Mouse (Mus musculus) frontal cortex, adult 2 months (tissue): ENCODE measurements around the gene Hpcal4. TPM values are rescaled to one million over a fixed set of nuclear protein-coding genes. Genes with fewer than 3 reads are reported as not detected.

Experiments used
- DNase-seq, 2 experiments: peaks; one replicate each; pipeline ENCODE4 v3.0.0; 2022; ENCODE audit warnings: low spot score in 1 of 2; ENCODE audit errors: extremely low spot score in 1 of 2
- polyA plus RNA-seq: library from polyadenylated mRNA; depleted of rRNA; stranded (reverse); fragments of >200 nt; gene quantifications from 2 replicates; pipeline ENCODE4 v1.2.3, GENCODE M21; 2012

Hpcal4 gene
- polyA plus RNA-seq, 1 experiment = 615 TPM

DNA sequence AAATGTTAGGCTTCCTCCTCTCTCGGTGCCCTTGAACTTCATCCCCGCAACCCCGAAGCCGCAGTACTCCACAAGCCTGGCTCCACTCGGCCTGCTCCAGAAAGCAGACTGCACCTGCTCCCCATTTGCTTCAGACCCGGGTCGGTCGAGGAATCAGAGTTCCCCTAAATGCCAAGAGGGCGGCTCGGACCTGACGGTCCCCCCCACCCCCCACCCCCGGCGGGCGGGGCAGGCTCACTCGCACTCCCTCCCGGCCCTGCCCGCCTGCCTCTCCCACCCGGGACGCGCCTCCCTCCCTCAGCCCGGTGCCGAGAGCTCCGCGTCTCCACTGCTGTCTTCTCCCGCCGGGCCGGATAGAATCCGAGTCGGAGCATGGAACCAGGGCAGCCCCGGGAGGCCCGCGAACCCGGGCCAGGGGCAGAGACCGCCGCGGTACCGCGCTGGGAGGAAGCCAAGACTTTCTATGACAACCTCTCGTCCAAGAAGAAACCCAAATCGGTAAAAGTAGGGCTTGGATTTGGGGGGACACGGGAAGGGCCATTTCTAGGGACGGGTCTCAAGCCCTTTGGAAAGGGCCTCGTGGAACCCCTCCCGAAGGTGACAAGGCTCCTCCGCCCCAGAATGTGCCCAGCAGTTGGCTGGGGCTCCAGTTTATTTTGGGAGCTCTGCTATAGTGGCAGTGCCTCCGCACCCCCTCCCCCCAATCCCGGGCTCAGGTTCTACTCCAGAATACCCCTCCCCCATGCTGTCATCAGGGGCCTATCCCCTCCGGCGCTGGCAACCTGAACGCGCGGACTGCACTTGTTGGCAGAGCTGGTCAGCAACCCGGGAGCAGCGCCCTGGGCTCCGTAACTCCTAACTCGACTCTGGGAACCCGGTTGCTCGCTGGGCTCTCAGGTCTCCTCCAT, 18.4 kb downstream of the Hpcal4 start, which contains the start of gene Nt5c1a:
TSS of gene Nt5c1a (plus strand) at position 319 of the 908 bp plus-strand sequence.
- DNase-seq = peak in 1 of 2 experiments; percentile 43

DNA sequence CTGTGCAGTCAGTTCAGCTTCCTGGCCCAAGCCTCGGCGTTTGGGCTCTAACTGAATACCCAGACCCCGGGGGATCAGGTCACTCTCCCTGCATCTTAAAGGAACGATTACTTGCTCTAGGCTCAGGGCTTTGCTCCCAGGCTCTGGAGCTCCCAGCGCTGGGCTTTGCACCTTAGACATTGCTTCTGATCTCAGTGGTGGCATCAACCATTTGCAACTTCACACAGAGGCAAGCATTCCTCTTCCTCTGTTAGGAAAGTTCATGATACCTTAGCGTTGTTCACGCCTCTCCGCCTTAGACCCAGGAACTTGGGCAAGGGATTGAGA, 19.0 kb downstream of the Hpcal4 start:
- DNase-seq = no peak

DNA sequence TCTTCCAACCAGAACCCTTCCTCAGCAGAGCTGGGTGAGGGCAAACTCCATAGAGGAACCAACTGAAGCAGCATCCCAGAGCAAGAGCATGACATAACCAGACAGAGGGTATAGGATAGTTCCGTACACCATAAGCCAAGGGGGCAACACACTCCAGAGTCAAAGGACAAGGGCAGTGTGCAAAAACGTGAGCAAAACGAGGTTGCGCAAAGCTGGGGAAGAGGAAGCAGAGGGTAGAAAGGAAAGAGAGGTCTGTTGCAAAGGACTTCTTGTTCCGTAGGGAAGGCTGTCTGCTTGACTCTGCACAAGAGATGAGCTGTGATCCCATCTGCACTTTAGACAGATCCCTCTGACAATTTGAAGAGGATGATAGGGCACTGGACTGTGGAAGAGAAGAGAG, 24.3 kb downstream of the Hpcal4 start:
- no peak for DNase-seq

DNA sequence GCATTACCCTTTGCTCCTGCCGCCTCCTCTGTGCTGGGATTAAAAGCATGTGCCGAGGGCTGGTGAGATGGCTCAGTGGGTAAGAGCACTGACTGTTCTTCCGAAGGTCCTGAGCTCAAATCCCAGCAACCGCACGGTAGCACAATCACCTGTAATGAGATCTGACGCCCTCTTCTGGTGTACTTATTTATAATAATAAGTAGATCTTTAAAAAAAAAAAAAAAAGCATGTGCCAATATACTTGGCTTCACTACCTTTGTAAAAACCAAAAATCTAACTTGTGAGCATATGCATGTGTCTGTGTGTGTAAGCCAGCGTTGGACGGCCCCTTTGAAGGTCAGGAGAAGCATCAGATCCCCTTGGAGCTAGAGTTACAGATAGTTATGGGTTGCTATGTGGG, 28.0 kb downstream of the Hpcal4 start:
- DNase-seq = no peak

DNA sequence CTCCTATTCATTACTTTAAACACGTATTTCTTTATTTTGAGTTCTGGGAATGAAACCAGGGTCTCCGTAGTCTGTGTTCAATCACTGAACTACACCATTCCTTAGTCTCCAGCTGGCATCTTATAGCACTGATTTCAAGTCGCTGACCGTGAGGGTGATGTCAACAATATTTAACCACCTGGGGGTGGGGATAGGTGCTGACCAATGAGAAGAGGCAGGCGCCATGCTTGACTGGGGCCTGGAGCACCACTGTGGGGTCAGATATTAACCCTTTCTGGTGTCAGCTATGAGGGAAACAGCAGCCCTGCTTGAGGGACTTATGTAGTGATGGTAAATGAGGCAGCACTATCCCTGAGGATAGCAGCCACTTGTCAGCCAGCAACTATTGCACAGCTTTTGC, 28.4 kb downstream of the Hpcal4 start:
- DNase-seq = no peak

GRCm38 (mm10) chr4:123212330-123212729, 29.3 kb downstream of the Hpcal4 start:
- no peak for DNase-seq

GRCm38 (mm10) chr4:123213975-123214374, 30.9 kb downstream of the Hpcal4 start:
- no peak for DNase-seq

- no peak for DNase-seq
Measured at GRCm38 (mm10) chr4:123215367-123215766, 32.3 kb downstream of the Hpcal4 start.

DNA sequence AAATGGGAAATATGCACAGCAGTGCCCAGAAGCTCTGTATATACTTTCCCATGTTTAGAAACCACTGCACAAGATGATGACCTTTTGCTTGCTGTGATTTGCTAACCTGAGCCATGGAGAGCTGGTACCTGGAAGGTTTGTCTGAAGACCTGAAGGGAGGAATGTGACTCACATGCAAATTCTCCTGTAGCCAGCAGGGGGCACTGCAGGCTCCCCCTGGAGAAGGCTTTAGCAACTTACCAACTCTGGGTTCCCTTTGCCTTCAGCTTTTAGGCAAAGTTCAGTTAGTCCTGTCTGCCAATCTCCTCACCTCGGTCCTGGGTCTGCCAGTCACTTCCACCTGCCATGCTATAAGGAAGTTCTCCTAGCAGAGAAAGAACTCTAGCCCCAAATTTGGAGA, 33.8 kb downstream of the Hpcal4 start:
- DNase-seq = peak in 1 of 2 experiments; percentile 67

- DNase-seq = peak; percentile 37 to 88
Measured at GRCm38 (mm10) chr4:123219720-123220357, 36.8 kb downstream of the Hpcal4 start.

DNA sequence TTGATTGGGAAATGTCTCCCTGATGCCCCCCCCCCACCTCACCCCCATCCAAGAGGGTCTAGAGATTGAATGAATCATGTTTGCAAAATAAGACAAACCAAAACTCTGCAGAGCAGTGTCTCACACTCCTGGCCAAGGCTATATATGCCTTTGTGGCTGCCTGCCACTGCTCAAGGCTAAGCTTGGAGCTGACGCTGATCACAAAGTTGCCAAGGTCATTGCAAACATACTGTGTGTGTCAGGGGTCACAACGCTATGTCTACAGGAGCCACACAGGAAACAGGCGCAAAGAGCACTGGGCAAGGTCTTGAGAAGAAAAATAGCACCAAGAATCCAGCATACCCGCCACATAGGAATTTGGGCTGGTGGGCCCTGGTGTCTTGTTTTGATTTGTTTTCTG, 37.6 kb downstream of the Hpcal4 start:
- no peak for DNase-seq

DNA sequence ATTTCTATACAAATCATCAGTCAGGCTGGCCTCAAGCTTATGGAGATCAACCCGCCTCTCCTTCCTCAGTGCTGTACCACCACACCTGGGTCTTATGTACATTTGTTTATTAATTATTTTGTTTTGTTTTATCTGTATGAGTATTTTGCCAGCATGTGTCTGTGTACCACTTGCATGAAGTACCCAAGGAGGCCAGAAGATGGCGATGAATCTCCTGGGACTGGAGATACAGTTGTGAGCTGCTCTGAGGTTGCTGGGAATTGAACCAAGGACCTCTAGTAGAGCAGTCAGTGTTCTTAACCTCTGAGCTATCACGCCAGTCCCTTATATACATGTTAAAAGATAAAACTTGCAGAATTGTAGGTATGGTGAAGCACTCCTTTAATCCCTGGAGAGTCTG, 40.3 kb downstream of the Hpcal4 start:
- DNase-seq = no peak

DNA sequence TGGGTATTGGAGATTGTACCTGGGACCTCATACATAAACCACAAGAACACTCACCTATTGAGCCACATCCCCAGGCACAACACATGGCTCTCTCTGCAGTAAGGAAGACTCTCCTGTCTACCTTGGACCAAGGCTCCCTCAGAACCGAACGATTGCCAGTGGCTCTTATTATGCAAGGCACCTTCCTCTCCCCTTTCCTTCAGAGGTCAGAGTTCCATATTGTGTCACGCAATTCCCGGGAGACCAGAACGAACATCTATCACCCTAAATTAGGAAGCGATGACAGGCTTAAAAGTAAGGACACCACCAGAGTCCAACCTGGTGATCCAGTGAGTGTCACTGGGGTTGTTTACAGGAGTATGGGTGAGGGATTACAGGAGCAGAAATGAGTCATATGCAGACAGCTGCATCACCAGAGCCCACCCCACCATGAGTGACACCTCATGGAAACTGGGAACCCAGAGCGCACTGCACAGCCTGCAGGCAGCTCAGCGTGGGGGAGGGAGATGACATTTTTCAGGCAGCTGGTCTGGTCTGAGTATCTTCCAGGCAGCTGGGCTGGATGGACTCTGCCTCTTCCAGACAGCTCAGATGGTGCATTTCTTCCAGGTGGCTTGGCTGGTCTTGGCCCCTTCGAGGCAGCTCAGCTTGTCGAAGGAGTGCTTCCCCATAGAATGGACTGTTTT, 42.8 kb downstream of the Hpcal4 start:
- DNase-seq = no peak

DNA sequence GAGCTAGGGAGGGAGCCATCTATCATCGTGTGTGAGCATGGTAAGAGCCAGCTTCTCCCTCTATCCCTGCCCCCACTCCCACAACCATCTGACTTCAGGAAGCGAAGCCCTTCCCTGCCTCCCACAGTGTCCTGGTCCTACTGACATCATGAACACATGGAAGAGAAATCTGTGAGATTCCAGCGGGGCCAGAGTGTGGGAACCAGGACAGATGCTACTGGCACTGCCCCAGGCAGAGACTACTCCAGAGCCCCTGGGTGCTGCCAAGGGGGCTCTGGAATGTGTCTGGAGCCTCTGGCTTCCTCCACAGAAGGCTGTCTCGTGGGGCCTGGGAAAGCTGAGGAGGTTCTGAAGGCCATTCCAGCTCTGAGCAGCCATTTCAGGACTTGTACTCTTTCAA, 44.7 kb downstream of the Hpcal4 start:
- no peak for DNase-seq

GRCm38 (mm10) chr4:123228270-123228669, 45.2 kb downstream of the Hpcal4 start:
- DNase-seq = no peak

- no peak for DNase-seq
Measured at GRCm38 (mm10) chr4:123229166-123229565, 46.1 kb downstream of the Hpcal4 start.

- DNase-seq = no peak
Measured at GRCm38 (mm10) chr4:123232841-123233240, 49.8 kb downstream of the Hpcal4 start.

DNA sequence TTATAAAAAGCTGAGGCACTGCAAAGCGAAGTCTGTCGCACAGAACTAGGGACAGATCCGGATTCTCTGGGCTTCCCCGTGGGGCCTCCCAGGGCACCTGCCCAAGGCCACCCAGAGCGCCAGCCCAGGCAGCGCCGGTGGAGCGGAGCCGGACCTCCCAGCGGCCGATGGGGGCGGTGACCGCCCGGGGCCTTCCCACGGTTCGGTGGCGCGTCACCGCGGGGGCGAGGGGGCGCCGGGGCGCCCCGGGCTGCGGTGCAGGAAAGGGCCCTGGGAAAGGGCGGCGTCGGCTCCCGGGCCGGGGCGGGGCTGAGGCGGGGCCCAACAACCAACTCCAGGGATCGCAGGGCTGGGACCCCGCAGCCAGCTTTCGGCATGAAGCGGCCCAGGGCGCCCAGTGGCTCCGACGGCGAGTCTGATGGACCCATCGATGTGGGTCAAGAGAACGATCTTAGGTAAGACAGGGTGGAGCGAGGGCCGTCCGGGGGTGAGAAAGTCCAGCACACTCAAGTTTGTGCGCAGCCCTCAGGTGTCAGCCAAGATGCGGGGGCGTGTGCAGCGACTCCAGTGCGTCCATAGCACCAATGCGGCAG, 50.6 kb downstream of the Hpcal4 start, which contains the start of gene Heyl:
TSS of gene Heyl (plus strand) at position 65 of the 593 bp plus-strand sequence.
- no peak for DNase-seq

GRCm38 (mm10) chr4:123235835-123236430, 52.9 kb downstream of the Hpcal4 start:
- DNase-seq = no peak

- DNase-seq = no peak
Measured at GRCm38 (mm10) chr4:123236431-123237031, 53.5 kb downstream of the Hpcal4 start.
